Mouse (Mus musculus): ENCODE measurements around the gene Raet1e.
"Not testable (repeated sequence)": the region's sequence is repeated elsewhere in the genome, so short reads cannot be mapped to it uniquely, and the experiment has no call there.

The Raet1e gene

DNA sequence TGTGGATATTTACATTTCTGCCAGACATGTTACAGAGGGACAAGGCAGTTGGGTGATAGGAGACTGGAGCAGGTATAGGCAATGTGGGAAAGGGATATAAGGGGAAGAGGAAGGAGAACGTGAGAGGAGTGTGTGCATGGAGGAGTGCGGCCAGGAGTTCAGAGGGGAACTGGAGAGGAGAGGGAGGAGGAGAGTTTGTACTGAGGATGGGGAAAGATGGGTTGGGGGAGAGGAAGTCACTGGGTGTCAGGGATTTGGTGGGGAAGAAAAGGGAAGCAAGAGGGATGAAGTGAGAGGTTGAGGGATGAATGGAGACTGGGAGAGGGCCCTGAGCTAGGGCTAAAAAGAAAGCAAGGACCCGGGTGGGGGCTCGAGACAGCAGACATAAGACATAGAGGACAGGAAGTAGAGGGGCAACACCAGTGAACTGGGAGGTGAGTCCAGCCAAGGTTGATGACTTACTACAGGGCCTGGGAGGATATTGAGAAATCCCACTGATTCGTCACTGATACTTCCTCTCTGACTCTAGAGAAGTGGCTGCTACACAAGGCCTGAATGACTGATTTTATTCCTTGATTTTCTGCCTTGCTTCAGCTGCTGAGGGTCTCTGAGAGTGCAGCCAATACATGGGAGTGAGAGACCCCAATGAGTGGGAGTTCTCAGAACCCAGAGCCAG lies 7.1 kb downstream of the Raet1e start:
- not testable (repeated sequence) for DNase-seq

DNA sequence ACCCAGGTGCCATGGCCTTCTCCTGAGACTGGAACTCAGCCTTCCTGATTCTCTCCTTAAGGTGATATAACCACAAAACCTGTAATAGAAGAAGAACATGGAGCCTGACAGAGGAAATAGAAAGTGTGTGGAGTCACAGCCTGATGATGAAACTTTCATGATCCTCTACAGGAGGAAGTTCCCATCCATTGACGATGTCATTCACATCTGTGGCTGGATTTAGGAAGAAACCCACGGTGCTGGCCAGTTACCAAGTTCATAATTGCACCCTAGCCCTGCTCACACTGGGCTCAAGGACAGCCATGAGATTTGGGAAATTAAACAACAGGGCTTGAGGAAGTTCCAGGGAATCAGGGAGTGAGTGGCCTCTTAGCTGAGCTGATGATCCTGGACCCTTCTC lies 7.7 kb downstream of the Raet1e start:
- not testable (repeated sequence) for DNase-seq

DNA sequence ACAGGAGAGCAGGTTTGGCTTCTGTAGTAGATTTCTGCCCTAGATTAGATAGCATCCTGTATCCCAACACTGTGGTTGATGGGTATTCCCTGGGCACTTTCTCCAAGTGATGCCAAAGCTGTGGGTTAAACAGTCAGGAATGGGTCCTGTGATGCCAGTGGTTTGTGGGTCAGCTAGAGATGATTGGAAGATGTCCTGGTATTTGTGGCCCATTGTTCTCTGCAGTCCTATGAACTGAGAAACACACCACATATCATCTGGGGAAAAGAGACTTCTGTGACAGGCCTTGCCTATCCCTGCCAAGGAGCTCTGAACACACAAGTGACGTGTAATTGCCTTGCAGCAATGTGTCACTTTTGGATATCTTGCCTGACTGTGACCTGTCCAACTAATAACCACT lies 8.7 kb downstream of the Raet1e start:
- not testable (repeated sequence) for DNase-seq

DNA sequence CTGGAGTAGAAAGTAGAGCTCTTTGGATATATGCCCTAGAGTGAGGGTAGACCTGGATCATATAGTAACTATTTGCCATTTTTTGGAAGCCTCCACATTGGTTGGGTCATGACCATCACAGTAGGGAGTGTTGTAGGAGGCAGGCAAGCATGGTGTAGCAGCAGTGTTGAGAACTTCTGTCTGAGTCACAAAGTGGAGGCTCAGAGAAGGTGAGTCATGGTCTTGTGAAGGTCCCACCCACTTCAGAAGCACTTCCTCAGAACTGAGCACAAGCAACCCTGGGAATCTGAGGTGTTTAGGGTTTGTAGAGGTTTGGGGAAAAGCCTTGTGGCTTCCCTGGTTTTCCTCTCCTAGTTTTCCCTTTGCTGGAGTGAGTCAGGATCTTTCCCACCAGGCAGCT lies 10.7 kb downstream of the Raet1e start:
- not testable (repeated sequence) for DNase-seq

DNA sequence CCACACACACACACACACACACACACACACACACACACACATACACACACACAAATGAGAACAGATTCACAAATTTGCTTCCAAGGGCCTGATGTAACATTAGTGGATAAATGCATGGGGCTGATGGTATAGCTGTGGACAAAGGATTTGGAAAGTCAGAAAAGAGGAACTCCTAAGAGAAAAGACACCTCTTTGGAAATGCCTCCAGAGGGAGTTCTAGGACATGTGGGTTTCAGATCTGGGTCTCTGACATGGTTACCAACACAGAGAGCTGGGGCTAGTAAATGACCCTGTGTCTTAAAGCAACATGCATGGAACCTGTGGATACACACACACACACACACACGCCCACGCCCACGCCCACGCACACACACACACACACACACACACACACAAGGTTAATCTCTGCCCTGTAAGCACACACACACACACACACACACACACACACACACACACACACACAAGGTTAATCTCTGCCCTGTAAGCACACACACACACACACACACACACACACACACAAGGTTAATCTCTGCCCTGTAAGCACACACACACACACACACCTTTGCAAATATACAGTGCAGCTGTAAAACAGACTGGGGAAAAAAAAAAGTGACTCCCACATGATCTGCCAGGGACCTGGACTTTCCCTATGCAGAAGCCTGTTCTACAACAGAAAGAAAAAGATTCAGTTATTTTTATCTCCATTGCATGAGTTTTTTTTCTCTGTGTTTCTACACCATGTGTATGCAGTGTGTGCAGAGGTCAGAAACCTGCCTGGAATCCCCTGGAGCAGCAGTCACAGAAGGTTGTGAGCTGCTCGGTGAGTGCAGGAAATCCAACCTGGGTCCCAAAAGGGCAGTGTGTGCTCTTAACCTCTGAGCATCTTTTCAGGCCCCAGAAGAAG lies 14.3 kb downstream of the Raet1e start:
- not testable (repeated sequence) for DNase-seq

DNA sequence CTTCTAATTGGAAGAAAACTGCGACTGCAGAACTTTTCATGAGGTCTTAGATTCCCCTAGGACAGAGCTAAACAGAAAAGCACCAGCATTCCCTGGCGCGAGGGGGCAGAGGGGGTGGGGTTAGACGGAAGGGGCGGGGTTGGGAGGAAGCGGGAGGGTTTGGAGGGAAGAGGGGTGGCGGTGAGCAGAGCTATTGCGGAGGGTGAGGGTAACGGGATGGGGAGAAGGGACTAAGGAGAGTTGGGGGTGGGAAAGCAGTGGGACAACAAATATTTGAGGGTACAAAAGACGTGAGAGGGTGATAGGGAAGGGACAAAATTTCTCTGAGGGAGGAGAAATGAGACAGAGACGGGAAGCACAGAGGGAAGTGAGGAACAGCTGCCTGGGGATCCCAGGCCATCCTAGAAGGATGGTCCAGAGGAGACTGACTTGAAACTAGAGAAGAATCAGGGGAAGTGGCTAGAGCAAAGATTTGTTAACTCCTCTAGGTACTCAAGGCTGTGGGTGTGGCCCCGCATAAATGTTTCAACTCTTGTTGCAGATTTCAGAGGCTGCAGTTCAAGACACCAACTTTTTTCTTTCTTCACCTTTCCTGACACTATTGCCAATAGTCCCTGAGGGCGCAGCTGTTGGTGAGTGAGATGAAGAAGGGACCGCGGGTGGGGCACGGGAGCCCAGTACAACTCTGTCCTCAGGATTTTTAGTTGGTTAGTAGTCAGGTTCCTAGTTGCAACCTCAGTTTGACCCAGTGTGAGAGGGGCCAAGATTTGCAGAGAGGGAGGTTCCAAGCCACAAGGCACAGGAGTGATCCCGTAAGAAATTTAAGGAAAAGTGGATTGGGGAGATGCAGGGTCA lies 15.2 kb downstream of the Raet1e start:
- DNase-seq = not testable (repeated sequence)

DNA sequence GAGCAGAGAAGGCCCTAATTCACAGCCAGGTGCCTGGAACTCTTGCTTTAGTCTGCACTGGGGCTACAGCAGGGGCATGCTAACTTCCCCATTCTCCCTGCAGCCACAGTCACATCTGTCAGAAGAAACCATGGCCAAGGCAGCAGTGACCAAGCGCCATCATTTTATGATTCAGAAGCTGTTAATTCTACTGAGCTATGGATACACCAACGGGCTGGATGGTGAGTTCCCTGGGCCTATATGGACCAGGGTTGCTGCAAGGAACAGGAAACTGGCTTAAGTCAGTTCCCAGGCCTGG lies 15.8 kb downstream of the Raet1e start:
- DNase-seq = not testable (repeated sequence)

DNA sequence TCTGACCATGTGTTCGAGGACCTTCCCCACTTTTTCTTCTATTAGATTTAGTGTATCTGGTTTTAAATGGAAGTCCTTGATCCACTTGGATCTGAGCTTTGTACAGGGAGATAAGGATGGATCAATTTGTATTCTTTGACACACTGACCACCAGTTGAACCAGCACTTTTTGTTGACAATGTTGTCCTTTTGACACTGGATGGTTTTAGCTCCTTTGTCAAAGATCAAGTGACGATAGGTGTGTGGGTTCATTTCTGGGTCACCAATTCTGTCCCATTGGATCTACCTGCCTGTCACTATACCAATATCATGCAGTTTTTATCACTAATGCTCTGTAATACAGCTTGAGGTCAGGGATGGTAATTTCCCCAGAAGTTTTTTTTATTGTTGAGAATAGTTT lies 18.1 kb downstream of the Raet1e start:
- DNase-seq = not testable (repeated sequence)

DNA sequence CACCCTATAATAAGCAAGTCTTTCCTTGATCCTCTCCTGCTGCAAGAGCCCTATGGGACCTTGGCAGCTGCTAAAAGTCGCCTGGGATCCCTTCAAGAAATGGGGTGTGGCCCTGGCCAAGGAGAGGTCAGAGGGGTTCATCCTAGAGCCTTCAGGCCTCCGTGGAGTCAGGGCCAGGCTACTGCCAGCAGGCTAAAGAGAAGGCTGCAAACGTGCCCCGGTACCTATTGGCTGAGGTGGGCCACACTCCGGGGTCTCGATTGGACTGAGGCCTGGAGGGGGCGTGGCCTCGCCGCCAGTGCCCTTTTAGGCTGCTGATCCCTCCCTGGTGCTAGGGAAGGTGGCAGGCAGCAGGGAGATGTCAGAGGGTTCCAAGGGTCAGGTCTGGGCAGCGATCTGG lies 32.7 kb downstream of the Raet1e start:
- not testable (repeated sequence) for DNase-seq

DNA sequence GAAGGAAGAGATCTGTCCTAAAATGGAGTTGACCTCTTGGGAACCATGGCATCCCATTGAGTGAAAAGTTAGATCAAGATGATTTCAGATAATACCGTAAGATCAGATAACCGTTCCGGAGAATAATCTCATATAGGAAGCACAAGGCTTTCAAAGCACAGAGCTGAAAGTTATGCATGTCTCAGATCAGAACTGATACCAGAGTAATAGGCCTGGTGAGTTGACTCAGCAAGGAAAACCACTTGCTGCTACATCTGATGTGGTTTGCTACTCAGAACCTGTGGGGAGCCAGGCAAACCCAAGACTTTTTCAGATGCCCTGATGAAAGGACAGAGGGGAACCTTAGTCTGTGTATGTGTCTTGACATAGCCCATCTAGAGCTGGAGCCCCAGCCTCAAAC lies 43.0 kb downstream of the Raet1e start:
- not testable (repeated sequence) for DNase-seq

DNA sequence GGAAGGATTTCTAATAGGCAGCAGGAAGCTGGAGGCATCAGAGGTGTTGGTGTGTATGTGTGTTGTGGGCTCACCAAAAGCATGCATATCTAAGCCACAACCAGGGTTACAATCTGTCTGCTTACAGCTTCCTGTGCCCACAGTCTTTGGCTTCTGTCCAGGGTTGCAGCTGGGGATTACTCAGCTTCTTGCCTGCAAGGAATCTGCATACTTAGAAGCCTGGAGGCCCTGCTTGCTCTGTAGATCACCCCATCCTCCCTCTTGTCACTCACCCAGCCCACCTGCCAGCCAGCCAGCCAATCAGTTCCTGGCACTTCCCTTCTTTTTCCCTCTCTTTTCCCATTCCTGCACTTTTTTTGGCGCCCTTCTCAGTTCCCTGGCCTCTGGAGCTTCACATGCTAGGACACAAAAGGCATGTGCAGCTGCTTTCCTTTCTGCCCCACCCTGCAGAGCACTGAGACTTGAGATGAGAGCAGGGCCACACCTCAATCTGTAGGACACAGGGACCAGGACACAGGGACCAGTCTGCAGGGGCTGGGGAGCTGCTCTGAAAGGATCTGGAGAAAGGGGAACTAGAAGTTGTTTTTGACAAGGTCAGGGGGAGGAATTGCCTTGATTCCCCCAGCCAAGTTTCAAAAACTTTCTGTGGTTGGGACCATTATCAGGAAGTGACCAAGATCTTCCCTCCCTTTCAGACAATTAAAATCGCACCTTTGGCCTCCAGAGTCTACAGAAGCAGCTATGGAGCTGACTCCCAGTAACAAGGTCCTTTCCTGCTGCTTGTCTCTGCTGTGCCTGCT lies 44.6 kb downstream of the Raet1e start:
- not testable (repeated sequence) for DNase-seq

DNA sequence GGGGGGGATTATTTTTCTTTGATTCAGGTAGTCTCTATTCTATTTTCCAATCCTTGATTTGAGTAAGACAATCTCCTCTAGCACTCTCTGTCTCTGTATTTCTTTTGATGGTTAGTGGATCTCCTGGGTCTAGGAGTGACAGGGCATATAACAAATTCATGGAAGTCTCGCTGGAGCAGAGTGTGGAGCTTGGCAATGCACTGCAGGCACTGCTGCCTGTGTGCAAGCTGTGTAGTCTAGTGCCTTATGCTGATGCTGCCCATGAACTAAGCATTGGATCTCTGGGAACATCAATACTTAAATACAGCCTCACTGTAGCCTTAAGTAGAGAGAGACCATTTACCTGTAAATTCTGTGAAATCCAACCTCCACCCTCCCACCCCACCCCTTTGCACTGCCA lies 48.1 kb downstream of the Raet1e start:
- DNase-seq = not testable (repeated sequence)

DNA sequence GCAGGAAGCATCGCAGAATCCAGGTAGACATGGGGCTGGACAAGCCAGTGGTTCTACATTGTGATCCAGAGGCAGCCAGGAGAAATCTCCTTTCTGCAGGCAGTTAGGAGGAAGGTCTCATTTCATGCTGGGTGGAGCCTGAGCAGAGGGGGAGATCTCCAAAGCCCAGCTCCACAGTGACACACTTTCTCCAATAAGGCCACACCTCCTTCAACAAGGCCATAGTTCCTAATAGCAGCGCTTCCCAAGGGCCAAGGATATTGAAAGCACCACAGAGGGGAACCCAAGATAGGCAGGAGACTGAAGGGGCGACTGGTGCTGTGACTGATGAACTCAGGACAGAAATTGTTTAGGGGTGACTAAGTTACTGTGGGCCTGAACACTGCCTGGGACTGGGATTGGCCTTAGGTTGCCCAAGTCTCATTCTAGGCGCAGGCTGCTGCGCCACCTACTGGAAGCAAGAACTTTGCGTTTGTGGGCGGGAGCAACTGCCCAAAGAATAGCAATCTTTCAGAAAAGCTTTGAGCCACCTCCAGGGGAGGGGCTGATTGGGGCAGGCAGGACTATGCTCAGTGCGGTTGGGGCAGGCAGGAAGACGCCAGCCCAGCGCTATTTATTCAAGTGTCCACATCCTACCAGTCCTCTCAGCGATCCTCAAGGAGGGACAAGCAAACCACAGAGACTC lies 53.8 kb downstream of the Raet1e start:
- DNase-seq = not testable (repeated sequence)

DNA sequence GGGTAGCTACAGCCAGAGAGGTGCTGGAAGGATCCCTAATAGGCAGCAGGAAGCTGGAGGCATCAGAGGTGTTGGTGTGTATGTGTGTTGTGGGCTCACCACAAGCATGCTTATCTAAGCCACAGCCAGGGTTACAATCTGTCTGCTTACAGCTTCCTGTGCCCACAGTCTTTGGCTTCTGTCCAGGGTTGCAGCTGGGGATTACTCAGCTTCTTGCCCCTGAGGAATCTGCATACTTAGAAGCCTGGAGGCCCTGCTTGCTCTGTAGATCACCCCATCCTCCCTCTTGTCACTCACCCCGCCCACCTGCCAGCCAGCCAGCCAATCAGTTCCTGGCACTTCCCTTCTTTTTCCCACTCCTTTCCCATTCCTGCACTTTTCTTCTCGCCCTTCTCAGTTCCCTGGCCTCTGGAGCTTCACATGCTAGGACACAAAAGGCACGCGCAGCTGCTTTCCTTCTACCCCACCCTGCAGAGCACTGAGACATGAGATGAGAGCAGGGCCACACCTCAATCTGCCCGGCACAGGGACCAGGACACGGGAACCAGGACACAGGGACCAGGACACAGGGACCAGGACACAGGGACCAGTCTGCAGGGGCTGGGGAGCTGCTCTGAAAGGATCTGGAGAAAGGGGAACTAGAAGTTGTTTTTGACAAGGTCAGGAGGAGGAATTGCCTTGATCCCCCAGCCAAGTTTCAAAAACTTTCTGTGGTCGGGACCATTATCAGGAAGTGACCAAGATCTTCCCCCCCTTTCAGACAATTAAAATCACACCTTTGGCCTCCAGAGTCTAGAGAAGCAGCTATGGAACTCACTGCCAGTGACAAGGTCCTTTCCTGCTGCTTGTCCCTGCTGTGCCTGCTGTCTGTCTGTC lies 65.3 kb downstream of the Raet1e start:
- not testable (repeated sequence) for DNase-seq

DNA sequence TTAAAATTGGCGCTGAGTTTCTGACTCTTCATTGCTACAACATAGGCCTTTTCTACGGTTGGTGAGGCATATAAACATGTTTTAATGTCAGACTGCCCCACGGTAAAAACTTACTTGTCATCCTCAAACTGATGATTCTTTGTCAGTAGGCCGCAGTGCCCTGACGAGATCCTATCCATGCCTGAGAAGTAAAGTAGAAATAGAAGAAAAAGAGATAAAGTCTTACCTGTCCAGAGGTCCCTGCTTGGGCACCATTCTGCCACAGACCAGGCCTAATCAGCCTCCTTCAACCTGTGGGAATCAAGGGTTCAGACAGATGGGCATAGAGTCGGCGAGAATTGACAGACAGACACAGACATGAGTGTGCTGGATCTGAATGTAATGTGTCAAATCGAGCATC lies 106.7 kb downstream of the Raet1e start:
- no peak for DNase-seq

DNA sequence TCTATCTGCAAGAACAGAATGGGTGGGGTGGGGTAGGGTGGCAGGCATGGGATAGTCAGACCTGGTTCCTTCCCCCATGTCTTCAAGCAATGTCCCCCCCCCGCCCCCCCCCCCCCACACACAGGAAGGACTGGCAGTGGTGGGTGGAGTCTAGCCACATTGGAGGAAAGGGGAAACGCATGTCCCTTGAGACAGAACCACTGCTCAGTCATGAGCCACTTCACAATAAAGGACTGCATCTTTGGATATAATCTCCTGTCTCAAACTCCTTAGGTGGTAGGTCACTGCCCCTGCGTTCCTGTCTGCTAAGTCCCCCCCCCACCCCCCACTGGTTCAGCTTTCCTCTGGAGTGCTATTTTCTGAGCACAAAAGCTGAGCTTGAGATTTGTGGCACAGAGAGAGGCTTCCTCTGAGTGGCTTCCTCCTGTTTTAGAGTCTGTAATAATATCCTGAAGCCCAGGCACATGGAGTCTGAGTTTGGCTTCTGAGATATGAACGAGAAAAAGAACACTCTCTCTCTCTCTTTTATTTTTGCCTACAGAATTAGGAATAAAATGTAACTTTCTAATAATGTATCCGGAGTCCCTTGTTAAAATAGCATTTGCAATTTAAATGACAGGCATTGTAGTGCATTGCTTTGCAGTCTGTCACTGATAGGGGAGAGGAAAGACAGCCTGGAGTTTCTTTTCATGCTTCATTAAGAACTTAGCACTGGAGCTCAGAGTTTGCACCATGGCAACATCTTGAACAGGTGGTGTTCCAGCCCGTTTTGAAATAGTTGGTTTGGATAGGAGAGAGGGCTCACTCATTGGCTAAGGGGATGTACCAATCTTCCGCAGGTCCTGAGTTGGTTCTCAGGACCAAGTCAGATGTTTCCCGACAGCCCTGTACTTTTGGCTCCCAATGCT lies 112.8 kb downstream of the Raet1e start:
- DNase-seq = not testable (repeated sequence)

DNA sequence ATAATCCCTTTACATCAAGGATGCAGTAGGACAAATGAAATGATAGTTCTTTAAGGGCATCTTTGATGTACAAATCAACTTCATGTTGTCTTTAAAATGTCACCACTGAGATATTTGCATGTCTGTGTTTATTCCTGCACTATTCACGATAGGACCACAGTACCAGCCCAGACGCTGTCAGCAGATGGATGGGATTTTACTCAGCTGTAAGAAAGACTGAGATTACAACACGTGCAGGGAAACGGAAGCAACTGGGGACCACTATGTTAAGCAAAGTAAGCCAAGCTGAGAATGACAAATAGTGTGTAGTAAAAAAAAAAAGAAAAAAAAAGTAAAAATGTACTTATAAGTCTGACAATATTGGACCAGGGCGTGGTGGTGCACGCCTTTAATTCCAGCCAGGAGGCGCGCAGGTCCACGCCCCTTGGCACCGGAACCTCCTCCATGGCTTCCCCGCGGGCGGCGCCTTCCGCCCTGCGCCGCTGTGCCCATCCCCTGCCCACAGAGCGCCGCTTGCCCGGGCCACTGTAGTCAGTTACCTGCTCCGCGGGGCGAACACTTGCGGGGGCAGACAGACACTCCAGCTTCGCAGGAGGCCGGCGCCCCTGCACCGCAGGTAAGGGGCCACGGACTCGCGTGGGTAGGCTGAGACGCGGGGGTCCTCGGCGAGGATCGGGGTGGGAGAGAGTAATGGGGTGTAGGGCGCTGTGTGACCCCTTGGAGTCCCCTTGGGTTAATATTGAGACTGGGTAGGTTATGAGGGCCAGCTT lies 114.7 kb downstream of the Raet1e start:
- not testable (repeated sequence) for DNase-seq

DNA sequence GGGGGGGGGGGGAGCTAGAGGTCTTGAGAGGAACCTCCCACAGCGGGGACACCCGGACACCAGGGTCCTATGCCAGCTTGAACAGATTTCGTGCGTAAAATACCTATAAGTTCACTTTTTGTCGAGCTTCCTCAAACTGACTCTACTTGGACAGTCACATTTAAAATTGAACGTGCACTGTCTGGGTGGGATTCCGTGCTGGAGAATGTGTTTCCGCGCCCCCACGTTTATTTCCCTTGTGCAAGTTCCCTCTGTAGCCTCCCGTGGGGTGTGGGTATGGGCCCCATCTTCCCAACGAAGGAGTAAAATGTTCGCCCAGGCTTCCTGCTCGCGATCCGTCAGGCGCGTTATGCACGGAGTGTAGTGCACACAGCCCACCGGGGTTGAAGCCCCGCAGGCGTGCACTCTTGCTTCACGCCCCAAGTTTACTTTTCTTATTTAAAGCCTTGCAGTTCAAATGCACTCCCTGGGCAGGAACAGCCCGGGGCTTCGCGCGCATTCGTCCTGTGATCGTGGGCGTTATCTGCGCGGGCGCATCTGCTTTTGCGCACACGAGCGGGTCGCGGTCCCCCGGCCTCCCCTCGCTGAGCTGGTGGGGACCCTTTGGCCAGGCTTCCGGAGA lies 115.4 kb downstream of the Raet1e start:
- no peak for DNase-seq
